Mouse (Mus musculus) stomach, embryonic 16.5 days (tissue): Measurements from ENCODE around the gene Plpp1. TPM values are rescaled to one million over a fixed set of nuclear protein-coding genes. Genes with fewer than 3 reads are reported as not detected.

Experiments used
- ATAC-seq: fragments of 200-750 bp; cut with Nextera tagmentation; 2 replicates; pipeline ENCODE4 v1.8.0; 2017; ENCODE audit warnings: moderate number of reproducible peaks, moderate TSS enrichment; ENCODE audit not compliant: insufficient read depth, low FRiP score
- H3K27ac ChIP-seq: fragments of 300-500 bp; sonication (generic); 2 replicates; pipeline ENCODE4 v1.5.1; 2014; ENCODE audit warnings: low read length
- H3K27me3 ChIP-seq: fragments of 300-500 bp; sonication (generic); 2 replicates; pipeline ENCODE4 v1.6.1; 2014; ENCODE audit warnings: low read length, control low read depth, mixed read lengths; ENCODE audit not compliant: control insufficient read depth, insufficient read depth
- H3K36me3 ChIP-seq: fragments of 300-500 bp; sonication (generic); 2 replicates; pipeline ENCODE4 v1.6.1; 2014; ENCODE audit warnings: low read length; ENCODE audit not compliant: control insufficient read depth, insufficient read depth
- H3K4me1 ChIP-seq: fragments of 300-500 bp; sonication (generic); 2 replicates; pipeline ENCODE4 v1.6.1; 2014; ENCODE audit warnings: low read length, control low read depth, mixed read lengths; ENCODE audit not compliant: control insufficient read depth, insufficient read depth
- H3K4me2 ChIP-seq: fragments of 300-500 bp; sonication (generic); 2 replicates; pipeline ENCODE4 v1.6.1; 2014; ENCODE audit warnings: low read depth, low read length, mixed read lengths
- H3K4me3 ChIP-seq: fragments of 300-500 bp; sonication (generic); replicated peaks from 2 replicates; pipeline ENCODE4 v1.5.1; 2014; ENCODE audit warnings: mild to moderate bottlenecking, low read length
- H3K9ac ChIP-seq: fragments of 300-500 bp; sonication (generic); 2 replicates; pipeline ENCODE4 v1.6.1; 2014; ENCODE audit warnings: low read length
- H3K9me3 ChIP-seq: fragments of 300-500 bp; sonication (generic); replicated peaks from 2 replicates; pipeline ENCODE4 v1.6.1; 2016; ENCODE audit warnings: low read length, control low read depth; ENCODE audit not compliant: control insufficient read depth
- WGBS: fragments of 180-500 bp; shearing (Covaris S2); extraction: QIAGEN DNeasy Blood & Tissue Kit; methylation state at CpG from one replicate; pipeline ENCODE4 v1.1.7; 2014; 5-methylcytosine and 5-hydroxymethylcytosine counted together
- polyA plus RNA-seq: library from polyadenylated mRNA; unstranded; fragments of >200 nt; fragmentation: Nextera tagmentation; extraction: Ambion mirVana; gene quantifications from 2 replicates; pipeline ENCODE4 v1.2.1, GENCODE M21; 2015

Plpp1 gene
- polyA plus RNA-seq, 1 experiment from 2014 or later, result 120 TPM

DNA sequence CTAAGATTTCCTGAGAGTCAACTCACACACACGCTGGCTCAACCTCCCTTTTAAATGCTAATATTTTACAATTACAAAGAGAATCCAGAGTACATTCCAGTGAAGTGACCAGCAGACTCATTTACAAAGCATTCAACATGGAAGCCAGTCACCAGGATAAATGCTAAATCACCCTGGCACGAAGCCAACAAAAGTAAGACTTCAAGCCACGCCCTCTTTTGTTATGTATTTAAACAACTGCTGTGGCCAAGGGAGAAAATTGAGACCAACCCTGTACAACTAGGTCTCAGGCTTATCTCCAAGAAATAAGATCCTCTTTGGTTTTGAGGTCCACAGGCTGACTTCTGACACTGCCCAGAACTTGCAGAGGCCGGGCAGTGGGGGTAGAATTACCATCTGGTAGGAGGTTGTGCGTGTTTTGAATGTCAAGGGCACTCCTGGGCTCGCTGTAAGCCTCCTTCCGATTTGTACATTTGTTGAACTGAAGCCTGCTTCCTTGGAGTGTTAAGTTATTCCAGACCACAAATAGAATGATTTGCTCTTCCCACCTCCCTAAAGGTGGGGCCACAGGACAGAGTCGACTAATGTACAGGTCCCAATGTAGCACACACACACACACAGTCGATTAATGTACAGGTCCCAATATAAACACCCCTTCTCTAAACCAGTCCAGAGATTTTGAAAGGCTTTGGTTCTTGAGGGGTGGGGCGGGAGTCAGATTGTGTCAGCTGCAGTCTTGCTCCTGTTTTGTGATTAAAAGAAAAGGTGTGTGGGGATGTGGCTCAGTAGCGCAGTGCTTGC is 29.9 kb upstream of the Plpp1 start:
- Histone ChIP-seq H3K9me3 (peaks cover 4% of the 10 kb centered on the region; the same call in 1 of the 2 replicates), H3K36me3 (no peaks in the 10 kb centered on the region; the same call in 1 of the 2 replicates), H3K4me3 (no peak overlapping the region), H3K4me2 (peak overlapping the region; percentile 38), H3K4me1 (peaks cover 17% of the 10 kb centered on the region), H3K9ac (no peak overlapping the region), H3K27ac (peak overlapping the region; percentile 84), H3K27me3 (no peaks in the 10 kb centered on the region)
- ATAC-seq, result peak; percentile 78
- 22% methylated on average over 11 of the region's 11 CpGs for WGBS

DNA sequence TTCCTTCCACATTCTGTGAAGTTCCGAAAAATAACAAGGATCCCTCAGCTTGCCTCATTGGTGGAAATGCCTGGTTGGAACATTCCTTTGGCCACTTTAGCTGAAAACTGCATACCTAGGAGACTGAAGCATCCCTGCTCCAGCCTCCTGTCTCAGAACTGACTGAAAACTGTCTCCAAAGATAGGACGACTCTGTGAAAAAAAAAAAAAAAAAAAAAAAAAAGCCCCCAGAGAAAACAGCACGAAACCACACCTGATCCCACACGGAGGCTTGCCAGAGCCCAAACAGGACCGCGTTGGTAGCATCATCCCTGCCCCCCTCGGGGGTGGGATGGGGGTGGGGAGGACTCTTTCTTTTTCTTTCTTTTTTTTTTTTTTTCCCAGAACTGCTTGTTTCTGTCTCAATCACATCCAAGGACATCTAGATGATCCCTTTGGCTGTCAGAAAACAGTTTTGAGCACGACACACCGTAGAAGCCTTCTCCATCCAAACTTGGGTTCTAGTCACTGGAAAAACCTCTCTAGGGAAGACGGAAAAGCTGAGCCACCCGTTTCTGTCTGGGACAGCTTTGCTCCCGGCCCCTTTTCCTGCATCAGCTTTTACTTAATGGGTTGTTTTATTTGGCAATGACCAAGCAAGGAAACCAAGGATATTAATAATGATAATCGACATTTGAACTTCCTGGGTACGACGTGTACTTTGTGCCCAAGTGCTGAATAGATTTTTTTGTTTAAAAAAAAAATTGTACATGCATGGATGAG is 29.0 kb upstream of the Plpp1 start:
- Histone ChIP-seq H3K27me3 (no peaks in the 10 kb centered on the region), H3K9ac (0 out of 2 replicates have a peak overlapping the region, but pooled peaks have one; percentile 21), H3K4me3 (no peak overlapping the region), H3K36me3 (no peaks in the 10 kb centered on the region), H3K27ac (peak overlapping the region; percentile 84), H3K9me3 (peaks cover 4% of the 10 kb centered on the region; the same call in 1 of the 2 replicates), H3K4me1 (peaks cover 17% of the 10 kb centered on the region), H3K4me2 (peak overlapping the region; percentile 38)
- no peak for ATAC-seq
- 39% methylated on average over 15 of the region's 15 CpGs for WGBS

DNA sequence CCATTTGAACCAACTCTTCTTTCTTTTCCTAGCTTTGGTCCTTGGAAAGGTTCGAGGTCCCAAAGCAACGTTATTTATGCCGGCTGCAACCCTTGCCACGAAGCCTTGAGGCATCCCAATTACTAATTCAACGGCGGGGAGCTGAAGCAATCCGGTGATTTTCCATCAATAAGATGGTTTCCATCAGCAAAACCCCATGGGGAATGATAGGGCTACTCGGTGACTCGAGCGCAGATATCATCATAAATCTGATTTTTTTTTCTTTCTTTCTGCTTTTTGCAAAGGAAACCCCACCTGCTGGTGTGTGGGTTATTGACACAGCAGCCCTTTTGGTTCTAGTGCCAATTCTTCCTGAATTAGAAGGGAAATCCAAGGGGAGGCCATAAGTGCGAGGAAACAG is 28.3 kb upstream of the Plpp1 start:
- peaks cover 17% of the 10 kb centered on the region for H3K4me1 ChIP-seq
- ATAC-seq, result no peak
- WGBS, result 70% methylated on average over 11 of the region's 11 CpGs
- H3K36me3 ChIP-seq, result no peaks in the 10 kb centered on the region
- no peak overlapping the region for H3K4me3 ChIP-seq
- H3K9ac ChIP-seq, result no peak overlapping the region
- H3K9me3 ChIP-seq, result peaks cover 1% of the 10 kb centered on the region; the same call in 1 of the 2 replicates
- H3K4me2 ChIP-seq, result no peak overlapping the region
- H3K27me3 ChIP-seq, result no peaks in the 10 kb centered on the region
- H3K27ac ChIP-seq, result no peak overlapping the region

DNA sequence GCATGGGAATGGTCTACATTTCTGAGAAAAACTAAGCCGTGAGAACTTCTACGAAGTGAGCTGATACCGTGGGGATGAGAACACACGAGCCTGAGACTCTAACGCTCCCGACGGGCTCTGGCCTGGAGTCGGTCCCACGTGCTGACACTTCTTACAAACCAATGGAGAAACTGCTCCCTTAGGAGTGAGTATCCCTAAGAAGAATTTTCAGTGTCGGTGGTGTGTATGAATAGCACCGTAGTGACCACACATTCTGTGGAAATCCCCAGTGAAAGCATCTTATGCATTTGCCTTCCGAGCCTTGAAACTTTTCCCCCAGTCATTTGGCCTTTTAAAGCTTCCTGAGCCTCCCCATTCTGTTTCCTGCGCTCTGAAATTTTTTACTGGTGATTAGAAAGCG is 27.7 kb upstream of the Plpp1 start:
- H3K4me3 ChIP-seq, result no peak overlapping the region
- no peak overlapping the region for H3K4me2 ChIP-seq
- H3K27me3 ChIP-seq, result no peaks in the 10 kb centered on the region
- no peak overlapping the region for H3K9ac ChIP-seq
- no peaks in the 10 kb centered on the region for H3K36me3 ChIP-seq
- no peaks in the 10 kb centered on the region for H3K9me3 ChIP-seq
- H3K27ac ChIP-seq, result no peak overlapping the region
- no peak for ATAC-seq
- H3K4me1 ChIP-seq, result peaks cover 17% of the 10 kb centered on the region
- 71% methylated on average over 14 of the region's 14 CpGs for WGBS

DNA sequence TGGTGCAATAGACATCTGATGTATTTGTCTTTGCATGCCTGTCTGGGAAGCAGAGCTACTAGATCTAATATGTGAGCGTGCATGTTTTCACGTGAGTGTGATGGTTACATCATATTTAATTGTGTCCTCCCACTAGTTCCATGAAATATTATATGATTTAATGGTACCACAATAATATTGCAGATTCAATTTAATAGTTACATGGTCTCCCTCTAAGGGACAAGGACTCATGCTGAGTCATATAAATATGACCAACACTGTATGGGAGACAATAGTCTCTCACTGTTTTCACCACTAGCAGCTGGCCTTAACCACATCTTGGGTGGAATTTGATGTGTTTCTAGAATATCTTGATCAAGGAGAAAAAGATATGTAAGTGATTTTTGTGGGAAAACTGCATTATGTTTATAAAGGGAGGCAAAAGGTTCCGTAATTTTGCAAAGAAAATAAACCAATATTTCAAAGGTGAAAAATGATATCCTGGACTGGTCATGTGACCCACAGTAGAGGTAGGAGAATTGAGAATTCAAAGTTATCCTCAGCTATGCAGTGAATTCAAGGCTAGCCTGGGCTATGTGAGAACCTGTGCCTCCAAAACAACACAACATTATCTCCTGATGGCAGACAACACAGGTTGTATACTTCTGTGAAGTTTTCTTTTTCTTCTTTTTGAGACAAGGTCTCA is 26.5 kb upstream of the Plpp1 start:
- 87% methylated on average over 3 of the region's 3 CpGs for WGBS

DNA sequence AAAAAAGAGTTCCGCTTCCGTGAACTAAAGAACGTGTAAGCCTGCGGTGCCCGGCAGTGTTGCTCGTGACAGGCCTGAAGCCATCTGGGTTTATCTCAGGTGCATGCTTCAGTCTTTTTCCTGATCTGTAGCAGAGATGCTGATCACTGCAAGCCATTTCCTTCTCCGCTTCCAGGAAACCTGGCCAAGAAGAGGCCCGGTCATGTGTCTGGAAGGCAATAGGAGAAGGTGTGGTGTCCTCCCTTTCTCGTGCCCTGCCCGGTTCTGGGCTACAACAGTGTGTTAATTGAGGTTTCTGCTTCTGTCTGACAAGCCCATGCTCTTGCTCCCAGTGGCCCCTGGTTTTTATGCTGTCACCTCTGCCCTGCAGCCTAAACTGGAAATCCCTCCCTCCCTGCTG is 24.7 kb upstream of the Plpp1 start:
- Histone ChIP-seq H3K27ac (no peak overlapping the region), H3K9ac (no peak overlapping the region), H3K9me3 (no peaks in the 10 kb centered on the region), H3K4me1 (peaks cover 15% of the 10 kb centered on the region), H3K4me3 (no peak overlapping the region), H3K4me2 (no peak overlapping the region), H3K27me3 (no peaks in the 10 kb centered on the region), H3K36me3 (no peaks in the 10 kb centered on the region)
- no peak for ATAC-seq
- 88% methylated on average over 10 of the region's 10 CpGs for WGBS

More for the DNA sequence above, 26.5 kb upstream of the Plpp1 start:
- Histone ChIP-seq H3K9ac (no peak overlapping the region), H3K4me2 (no peak overlapping the region), H3K9me3 (no peaks in the 10 kb centered on the region), H3K4me1 (peaks cover 17% of the 10 kb centered on the region), H3K4me3 (no peak overlapping the region), H3K27ac (no peak overlapping the region), H3K27me3 (no peaks in the 10 kb centered on the region), H3K36me3 (no peaks in the 10 kb centered on the region)
- no peak for ATAC-seq

DNA sequence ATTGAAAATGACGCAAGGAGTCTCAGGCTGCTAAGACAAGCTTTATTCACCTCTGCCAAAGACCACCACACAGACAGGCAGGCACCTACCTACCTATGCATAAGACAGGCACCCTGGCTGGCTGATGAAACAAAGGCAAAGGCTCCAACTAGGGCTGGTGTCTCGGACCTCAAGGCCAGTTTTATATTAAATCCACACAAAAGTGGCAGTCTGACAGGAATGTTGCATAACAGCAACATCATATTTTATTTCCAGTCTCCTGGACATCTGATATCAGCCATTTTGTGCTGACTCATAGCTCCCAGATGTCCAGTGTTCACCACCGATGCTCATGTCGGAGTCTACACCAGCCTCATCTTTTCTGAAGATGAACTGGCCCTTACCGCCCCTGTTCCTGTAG is 22.2 kb upstream of the Plpp1 start:
- WGBS, result 92% methylated on average over 5 of the region's 5 CpGs
- H3K4me3 ChIP-seq, result no peak overlapping the region
- H3K4me1 ChIP-seq, result no peaks in the 10 kb centered on the region
- no peak overlapping the region for H3K27ac ChIP-seq
- ATAC-seq, result no peak
- no peaks in the 10 kb centered on the region for H3K27me3 ChIP-seq
- H3K36me3 ChIP-seq, result no peaks in the 10 kb centered on the region
- H3K9me3 ChIP-seq, result no peaks in the 10 kb centered on the region
- no peak overlapping the region for H3K9ac ChIP-seq
- H3K4me2 ChIP-seq, result no peak overlapping the region

DNA sequence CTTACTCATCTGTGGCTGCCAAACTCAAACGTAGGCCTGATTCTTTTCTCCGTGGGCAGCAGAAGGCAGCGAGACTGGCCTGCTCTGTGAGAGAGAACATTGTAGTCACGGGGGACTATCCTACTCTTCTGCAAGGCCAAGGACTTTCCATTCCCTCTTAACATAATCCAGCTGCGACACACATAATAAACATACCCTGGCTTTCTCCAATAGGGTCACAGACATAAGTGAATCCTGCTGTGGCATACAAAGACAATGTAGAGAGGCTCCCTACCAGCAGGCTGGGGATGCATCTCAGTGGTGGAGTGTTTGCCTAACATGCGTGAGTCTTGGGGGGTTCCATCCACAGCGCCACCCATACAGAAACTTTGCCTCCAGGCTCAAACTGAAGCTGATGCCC is 15.3 kb upstream of the Plpp1 start:
- peaks cover 3% of the 10 kb centered on the region; the same call in 1 of the 2 replicates for H3K4me1 ChIP-seq
- H3K36me3 ChIP-seq, result no peaks in the 10 kb centered on the region
- H3K27me3 ChIP-seq, result no peaks in the 10 kb centered on the region
- no peak for ATAC-seq
- H3K4me3 ChIP-seq, result no peak overlapping the region
- H3K4me2 ChIP-seq, result no peak overlapping the region
- 62% methylated on average over 7 of the region's 7 CpGs for WGBS
- no peak overlapping the region for H3K9ac ChIP-seq
- no peaks in the 10 kb centered on the region for H3K9me3 ChIP-seq
- H3K27ac ChIP-seq, result 0 out of 2 replicates have a peak overlapping the region, but pooled peaks have one; percentile 27
